Mouse (Mus musculus) adipocyte (in vitro differentiated cells): ENCODE measurements around the gene Fam227a.

Experiments used
- DNase-seq: peaks from one replicate; pipeline ENCODE4 v3.0.0-alpha.2; 2016; ENCODE audit warnings: low spot score

Fam227a gene

GRCm38 (mm10) chr15:79658531-79659375 lies at the start of gene Fam227a, which contains the start of gene Cby1:
TSS of gene Fam227a (minus strand) at chr15:79658956.
TSS of gene Cby1 (plus strand) at chr15:79659199.
- DNase-seq = peak; percentile 92

GRCm38 (mm10) chr15:79708229-79708822 lies 49.6 kb upstream of the Fam227a start:
- no peak for DNase-seq

- no peak for DNase-seq
Observed at GRCm38 (mm10) chr15:79706603-79707214, 48.0 kb upstream of the Fam227a start.

DNA sequence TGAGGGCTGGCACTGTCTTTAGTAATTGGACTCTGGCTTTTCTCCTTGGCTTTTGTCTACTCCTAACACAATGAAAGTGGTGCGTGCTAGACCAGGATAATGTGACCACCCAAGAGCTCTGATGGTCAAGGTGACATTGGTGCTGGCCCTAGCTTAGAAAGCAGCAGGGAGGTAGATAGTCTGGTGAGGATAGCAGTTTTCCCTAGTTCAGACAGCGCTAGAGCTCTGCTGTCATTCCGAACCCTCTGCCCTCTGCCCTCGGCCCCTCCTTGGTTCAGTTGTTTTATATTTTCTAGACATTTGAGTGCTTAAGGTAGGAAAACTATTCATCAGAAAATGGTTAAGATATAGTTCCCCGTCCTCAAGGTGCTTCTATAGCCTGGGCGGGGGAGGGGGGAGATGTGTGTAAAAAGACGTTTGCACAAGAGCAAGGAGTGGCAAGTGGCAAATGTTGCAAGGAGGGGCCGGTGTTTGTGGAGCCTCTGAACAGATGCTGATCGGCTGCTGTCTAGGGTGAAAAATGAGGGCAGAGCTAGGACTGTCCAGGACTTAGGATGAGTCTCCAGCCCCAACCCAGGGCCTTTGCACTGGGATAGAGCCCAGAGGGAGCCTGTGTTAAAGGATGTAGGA lies 38.9 kb upstream of the Fam227a start:
- no peak for DNase-seq

GRCm38 (mm10) chr15:79697011-79697410 lies 38.3 kb upstream of the Fam227a start:
- DNase-seq = no peak

DNA sequence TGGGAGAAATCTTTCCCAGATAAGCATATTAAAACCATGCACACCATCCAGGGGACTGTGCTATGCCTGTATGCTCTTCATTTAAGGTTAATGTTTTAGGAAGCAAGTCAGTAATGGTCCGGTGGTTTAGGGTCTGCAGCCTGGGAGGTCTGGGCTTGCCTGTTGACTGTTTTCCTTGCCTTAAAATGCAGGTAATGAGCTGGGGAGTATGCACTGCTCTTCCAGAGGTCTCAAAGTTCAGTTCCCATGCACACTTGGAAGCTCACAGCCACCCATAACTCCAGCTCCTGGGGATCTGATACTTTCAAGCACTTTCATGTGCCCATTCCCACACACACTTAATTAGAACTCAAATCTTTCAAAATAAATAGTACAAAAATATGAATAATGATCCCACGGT lies 37.8 kb upstream of the Fam227a start:
- no peak for DNase-seq

DNA sequence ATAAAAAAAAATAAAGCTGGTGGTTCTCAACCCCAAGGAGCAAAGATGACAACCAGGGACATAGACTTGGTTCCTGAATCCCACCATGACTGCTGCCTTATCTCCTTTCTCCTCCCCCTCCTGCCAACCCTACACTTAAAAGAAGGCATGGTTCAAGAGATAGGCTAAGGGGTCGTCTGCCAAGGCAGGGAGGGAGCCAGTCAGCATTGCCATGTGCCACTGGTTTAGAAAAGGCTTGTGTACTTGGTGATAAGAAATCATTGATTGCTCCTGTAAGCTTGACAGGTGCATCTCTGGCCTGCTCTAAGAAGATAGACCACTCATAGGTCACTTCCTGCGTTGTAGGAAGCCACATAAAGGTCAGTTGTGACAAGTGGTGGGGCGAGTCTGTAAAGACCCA lies 36.8 kb upstream of the Fam227a start:
- no peak for DNase-seq

GRCm38 (mm10) chr15:79694512-79694911 lies 35.8 kb upstream of the Fam227a start:
- DNase-seq = no peak

DNA sequence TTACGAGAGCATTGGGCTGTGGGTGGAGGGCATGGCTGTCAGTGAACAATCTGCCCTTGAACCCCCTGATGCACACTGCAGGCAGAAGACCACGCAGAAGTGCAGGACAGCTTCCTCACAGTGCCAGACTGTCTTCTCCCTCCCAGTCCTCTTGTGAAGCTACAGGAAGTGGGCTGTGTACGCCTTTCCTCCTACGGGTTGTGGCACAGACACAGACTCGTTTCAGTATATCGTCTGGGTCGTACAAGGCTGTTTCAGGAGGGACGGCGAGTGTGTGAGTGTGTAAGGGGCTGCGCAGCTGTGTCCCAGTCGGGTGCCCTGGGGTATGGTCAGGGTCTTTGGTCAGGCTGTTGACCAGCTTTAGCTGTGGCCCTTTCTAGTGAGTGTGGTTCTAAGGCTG lies 35.0 kb upstream of the Fam227a start:
- no peak for DNase-seq

DNA sequence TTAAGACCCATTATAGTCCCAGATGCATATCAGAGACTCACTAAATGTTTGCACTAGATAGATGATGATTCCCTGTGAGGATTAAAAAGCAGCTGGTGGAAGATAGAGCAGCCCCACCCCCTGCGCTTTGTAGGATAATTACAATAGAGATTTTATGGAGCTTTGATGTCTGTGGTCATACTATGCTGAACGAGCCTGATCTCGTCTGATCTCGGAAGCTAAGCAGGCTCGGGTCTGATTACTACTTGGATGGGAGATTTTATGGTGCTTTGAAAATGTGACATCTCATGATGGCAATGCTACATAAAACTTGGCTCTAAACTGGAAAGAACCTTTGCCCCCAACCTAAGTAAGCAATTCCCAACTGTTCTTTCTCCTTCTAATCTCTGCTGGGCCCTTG lies 33.6 kb upstream of the Fam227a start:
- no peak for DNase-seq

DNA sequence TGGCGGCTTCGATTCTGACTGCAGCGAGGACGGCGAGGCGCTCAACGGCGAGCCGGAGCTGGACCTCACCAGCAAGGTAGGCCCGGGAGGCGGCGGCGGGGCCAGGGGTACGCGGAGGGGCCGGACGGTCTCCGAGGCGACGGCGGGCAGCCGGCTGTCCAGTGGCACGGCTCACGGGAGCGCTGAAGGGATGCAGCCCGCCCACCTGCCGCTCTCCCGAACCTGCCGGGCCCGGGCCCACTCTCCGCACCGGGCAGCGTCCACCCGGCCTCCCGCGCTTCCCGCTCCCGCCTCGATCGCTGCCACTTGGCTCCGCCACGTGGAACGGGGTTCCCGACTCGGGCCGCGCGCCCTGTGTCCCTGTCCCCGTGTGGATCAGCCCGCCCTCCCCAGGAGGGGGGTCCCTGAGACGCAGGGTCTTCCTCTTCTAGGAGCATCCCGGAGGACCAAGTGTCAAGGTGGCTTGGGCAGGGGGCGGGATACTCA lies 32.3 kb upstream of the Fam227a start:
- DNase-seq = no peak

DNA sequence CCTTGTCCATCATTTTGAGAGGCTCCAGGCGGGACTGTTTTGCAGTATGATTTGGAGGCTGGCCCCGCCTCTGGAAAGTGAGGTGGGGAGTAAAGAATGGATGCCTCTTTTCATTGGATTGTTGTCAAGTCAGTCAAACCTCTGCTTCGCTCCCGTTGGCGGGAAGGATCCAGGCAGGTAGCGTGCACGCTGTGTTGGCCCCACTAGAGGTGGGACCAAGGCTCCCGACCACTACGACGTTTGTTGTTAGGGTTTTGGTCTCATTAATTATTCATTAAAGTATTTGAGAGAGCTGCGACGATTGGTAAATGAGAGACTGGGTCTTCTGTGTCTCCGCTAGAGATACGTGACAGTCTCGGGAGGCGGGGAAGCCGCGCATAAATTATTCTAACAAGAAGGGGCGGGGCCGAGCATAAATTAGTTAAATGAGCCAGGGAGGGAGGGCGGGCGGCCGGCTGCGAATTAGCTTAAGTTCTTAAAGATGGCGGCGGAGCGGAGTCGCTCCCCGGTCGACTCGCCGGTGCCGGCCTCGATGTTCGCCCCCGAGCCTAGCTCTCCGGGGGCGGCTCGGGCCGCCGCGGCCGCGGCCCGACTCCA lies 31.8 kb upstream of the Fam227a start, which contains the start of gene Gtpbp1:
Gene Gtpbp1 (plus strand): TSS at position 420 of the 597 bp plus-strand sequence.
- DNase-seq = peak; percentile 100

DNA sequence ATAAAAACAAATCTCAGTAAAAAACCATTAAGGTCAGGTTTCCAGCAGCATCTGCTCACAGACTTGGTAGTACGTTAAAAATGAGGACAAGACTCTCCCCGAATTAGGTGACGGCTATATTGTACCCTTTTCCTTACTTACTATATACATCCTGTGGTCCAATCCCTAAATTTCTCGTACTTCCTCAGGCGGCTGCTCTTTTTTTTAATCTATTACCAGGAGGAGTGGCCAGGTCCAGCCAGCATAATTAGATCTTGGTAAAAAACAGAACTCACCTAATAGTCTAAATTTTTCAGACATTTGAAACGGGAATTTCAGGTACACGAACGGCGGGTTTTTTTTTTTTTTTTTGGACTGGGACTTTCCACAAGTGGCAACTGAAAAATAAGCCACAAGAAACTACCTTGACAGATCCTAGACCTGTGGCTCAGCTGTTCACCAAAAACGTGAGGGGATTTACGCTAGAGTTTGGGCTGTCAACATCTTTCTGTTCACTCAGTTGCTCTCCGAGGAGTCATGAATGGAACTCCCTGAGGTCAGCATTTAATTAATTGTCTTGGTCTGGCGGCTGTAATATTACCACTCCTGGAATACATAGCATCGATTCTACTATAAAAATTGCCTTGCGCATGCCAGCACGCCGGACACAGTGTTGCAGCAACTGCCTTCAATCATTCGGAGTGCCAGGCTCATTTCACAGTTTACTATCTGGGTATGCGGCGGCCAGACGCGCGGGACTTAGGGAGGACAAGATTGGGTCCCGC lies 31.1 kb upstream of the Fam227a start:
- no peak for DNase-seq

DNA sequence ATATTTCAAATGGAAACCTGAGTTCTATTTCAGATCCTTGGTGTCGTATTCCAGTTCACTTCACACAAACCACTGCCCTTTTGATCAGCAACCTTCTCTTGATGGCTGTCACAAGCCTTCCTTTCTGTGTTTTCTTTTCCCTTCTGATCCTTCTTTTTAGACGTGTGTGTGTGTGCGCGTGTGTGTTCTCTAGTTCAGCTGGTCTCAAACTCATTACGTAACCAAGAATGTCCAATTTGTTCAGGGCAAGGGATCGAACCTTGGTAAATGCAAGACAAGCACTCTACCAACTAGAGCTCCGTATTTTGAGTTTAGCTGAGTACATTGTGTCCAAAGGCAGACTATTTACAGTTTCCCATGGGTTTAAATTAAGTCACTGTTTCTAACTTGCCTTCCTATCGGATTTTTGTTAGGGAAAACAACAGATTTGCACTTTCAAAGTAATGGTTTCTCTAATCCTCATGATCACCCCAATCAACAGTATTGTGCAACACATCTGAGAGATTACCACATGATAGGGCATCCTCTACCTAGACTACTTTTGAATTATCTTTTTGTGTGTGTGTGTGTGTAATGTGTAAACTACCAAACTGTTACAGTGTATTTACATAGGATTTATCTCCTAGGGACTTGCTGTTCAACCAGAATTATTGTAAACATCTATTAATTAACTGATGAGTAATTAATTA lies 29.7 kb upstream of the Fam227a start:
- DNase-seq = no peak

- peak; percentile 91 for DNase-seq
Observed at GRCm38 (mm10) chr15:79687646-79688267, 29.0 kb upstream of the Fam227a start, which contains the start of gene Josd1. TSS of gene Josd1 (minus strand) at chr15:79687919.

DNA sequence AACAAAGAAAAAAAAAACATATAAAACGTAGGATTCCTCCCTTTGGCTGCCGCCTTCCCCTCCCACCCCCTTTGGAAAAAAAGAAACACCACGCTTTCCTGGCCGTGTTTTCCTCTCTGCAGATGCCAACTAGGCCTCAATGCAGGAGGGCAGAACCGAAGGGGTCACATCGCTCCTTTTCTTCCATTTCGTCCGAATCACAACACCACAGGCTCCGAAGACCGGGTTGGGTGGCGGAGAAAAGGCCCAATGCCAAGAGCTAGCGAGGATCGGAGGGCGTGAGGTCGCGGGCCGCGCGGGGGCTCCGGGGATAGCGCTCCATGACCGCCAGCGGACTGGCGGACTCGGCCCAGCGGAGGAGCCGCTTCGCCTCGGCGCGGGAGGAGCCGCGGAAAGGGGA lies 28.4 kb upstream of the Fam227a start:
- DNase-seq = peak; percentile 76

- DNase-seq = no peak
Observed at GRCm38 (mm10) chr15:79686046-79686869, 27.5 kb upstream of the Fam227a start.

DNA sequence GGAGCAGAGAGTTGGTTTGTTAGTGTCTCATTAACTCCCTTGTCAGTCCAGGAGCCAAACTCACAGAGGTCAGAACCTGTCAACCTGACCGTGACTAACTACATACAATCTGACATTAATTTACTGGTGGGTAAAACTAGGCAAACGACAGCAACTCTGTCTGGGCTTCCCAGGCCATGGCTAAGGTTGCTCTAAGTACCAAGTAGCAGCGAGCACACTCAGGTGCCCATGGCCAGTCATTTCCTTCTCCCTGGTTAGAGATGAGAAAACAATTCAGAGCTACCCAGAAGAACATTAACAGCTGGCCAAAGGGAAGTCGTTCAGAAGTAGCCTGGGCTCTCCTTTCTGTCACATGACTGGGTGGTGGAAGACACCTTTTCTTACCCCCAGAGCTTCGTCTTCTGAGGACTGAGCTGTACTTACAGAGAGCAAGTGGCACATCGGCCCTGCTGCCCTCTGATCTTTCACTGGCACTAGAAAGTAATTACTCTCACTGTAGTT lies 26.4 kb upstream of the Fam227a start:
- DNase-seq = peak; percentile 27

DNA sequence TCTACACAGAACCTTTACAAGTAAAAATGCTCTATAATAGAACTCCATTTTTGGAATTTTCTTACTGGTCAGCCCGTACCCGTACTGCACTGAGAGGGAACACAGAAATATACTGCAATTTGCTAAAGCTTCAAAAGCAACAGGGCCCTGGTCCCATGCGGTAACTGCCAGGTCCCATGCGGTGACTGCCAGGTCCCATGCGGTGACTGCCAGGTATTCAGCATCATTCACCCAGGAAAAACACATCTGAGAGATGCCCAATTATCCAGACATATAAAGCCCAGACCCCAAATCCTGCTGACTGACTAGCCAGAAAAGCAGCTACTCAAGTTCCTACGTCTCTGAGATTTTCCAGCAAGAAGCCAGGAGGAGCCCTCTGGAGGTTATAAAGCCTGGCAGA lies 25.9 kb upstream of the Fam227a start:
- no peak for DNase-seq
